Mouse (Mus musculus) limb, embryonic 14.5 days (tissue): ENCODE measurements around the gene Lrrfip1. TPM values are rescaled to one million over a fixed set of nuclear protein-coding genes. Genes with fewer than 3 reads are reported as not detected.
A peak's percentile ranks its signal among the peaks of the same experiment; 100 is the strongest.

ENCODE experiments used
- ATAC-seq: fragments of 200-750 bp; cut with Nextera tagmentation; 2 replicates; pipeline ENCODE4 v1.8.0; 2017; ENCODE audit warnings: low read depth, moderate number of reproducible peaks, moderate TSS enrichment; ENCODE audit not compliant: low FRiP score
- DNase-seq: peaks from one replicate; pipeline ENCODE4 v3.0.0-alpha.2; 2015; ENCODE audit warnings: low spot score
- H3K27ac ChIP-seq: fragments of 300-500 bp; sonication (generic); replicated peaks from 2 replicates; pipeline ENCODE4 v1.5.1; 2014; ENCODE audit warnings: low read depth, mild to moderate bottlenecking, low read length, moderate library complexity, mixed read lengths
- H3K27me3 ChIP-seq: fragments of 300-500 bp; sonication (generic); 2 replicates; pipeline ENCODE4 v1.6.1; 2014; ENCODE audit warnings: low read length, mixed read lengths; ENCODE audit not compliant: control insufficient read depth, insufficient read depth
- H3K36me3 ChIP-seq: fragments of 300-500 bp; sonication (generic); 2 replicates; pipeline ENCODE4 v1.6.1; 2014; ENCODE audit warnings: mild to moderate bottlenecking, low read length, moderate library complexity, mixed read lengths; ENCODE audit not compliant: control insufficient read depth, insufficient read depth
- H3K4me1 ChIP-seq: fragments of 300-500 bp; sonication (generic); 2 replicates; pipeline ENCODE4 v1.6.1; 2014; ENCODE audit warnings: antibody characterized with exemption, low read length, mixed read lengths; ENCODE audit not compliant: control insufficient read depth, insufficient read depth
- H3K4me2 ChIP-seq: fragments of 300-500 bp; sonication (generic); replicated peaks from 2 replicates; pipeline ENCODE4 v1.6.1; 2014; ENCODE audit warnings: low read depth, mild to moderate bottlenecking, low read length, moderate library complexity; ENCODE audit not compliant: severe bottlenecking
- H3K4me3 ChIP-seq: fragments of 300-500 bp; sonication (generic); replicated peaks from 2 replicates; pipeline ENCODE4 v1.5.1; 2014; ENCODE audit warnings: low read length
- H3K9ac ChIP-seq: fragments of 300-500 bp; sonication (generic); 2 replicates; pipeline ENCODE4 v1.6.1; 2014; ENCODE audit warnings: mild to moderate bottlenecking, low read depth, low read length, moderate library complexity; ENCODE audit not compliant: severe bottlenecking
- H3K9me3 ChIP-seq: fragments of 300-500 bp; sonication (generic); 2 replicates; pipeline ENCODE4 v1.6.1; 2016; ENCODE audit warnings: low read length; ENCODE audit not compliant: control insufficient read depth
- POLR2A ChIP-seq: fragments of 200-500 bp; IDR thresholded peaks from 2 replicates; pipeline ENCODE4 v1.8.0; 2012; ENCODE audit warnings: inconsistent platforms, mild to moderate bottlenecking, moderate library complexity, borderline replicate concordance; ENCODE audit not compliant: insufficient read depth, insufficient read length; ENCODE audit errors: extremely low read depth
- WGBS: fragments of 180-500 bp; shearing (Covaris S2); extraction: QIAGEN DNeasy Blood & Tissue Kit; methylation state at CpG from one replicate; pipeline ENCODE4 v1.1.7; 2014; 5-methylcytosine and 5-hydroxymethylcytosine counted together
- polyA plus RNA-seq, 2 experiments: library from polyadenylated mRNA; depleted of rRNA in 1 of 2; stranded (reverse) in 1 of 2; unstranded in 1 of 2; fragments of >200 nt; fragmentation: Nextera tagmentation in 1 of 2; extraction: Ambion mirVana in 1 of 2; gene quantifications; 2 replicates each; pipeline versions ENCODE4 v1.2.1 to v1.2.3; 2012 to 2014

Lrrfip1 gene
- polyA plus RNA-seq, 2 experiments = 41.6 to 44.3 TPM

GRCm38 (mm10) chr1:91015571-91015970, 17.0 kb downstream of the Lrrfip1 start:
- H3K27ac ChIP-seq = no peak overlapping the region
- H3K4me3 ChIP-seq = no peak overlapping the region
- 0 out of 2 replicates have a peak, but pooled peaks cover 4% of the 10 kb centered on the region for H3K36me3 ChIP-seq
- no peak for TF ChIP-seq POLR2A
- H3K4me1 ChIP-seq = peaks cover 29% of the 10 kb centered on the region
- H3K27me3 ChIP-seq = no peaks in the 10 kb centered on the region
- H3K9ac ChIP-seq = no peak overlapping the region
- H3K9me3 ChIP-seq = no peaks in the 10 kb centered on the region
- no peak overlapping the region for H3K4me2 ChIP-seq
- ATAC-seq = 0 out of 2 replicates have a peak, but pooled peaks have one; percentile 42
- WGBS = 53% methylated on average over 7 of the region's 7 CpGs
- DNase-seq = peak; percentile 19

- Histone ChIP-seq H3K9ac (peak overlapping the region; percentile 31; the same call in 1 of the 2 replicates), H3K4me2 (peak overlapping the region; percentile 13), H3K27ac (peak overlapping the region; percentile 9; the same call in 1 of the 2 replicates), H3K27me3 (no peaks in the 10 kb centered on the region), H3K9me3 (no peaks in the 10 kb centered on the region), H3K4me3 (no peak overlapping the region), H3K36me3 (no peaks in the 10 kb centered on the region), H3K4me1 (peaks cover 25% of the 10 kb centered on the region)
- DNase-seq = no peak
- TF ChIP-seq POLR2A = no peak
- 12% methylated on average over 20 of the region's 20 CpGs for WGBS
- no peak for ATAC-seq
Measured at GRCm38 (mm10) chr1:91017111-91017758, 18.7 kb downstream of the Lrrfip1 start.

DNA sequence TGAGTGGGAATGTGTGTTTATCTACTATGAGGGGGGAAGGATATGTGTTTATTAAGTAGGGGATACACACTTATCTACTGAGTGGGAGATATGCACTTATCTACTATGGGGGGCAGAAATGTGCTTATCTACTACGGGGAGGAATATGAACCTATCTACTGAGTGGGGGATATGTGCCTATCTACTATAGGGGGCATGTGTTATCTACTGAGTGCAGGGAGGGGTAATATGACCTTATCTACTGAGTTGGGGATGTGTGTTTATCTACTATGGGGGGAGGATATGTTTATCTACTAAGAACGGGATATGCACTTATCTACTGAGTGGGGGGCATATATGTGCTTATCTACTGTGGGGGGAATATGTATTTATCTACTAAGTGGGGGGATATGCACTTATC, 20.8 kb downstream of the Lrrfip1 start:
- no peaks in the 10 kb centered on the region for H3K27me3 ChIP-seq
- H3K4me3 ChIP-seq = no peak overlapping the region
- H3K9me3 ChIP-seq = no peaks in the 10 kb centered on the region
- H3K27ac ChIP-seq = no peak overlapping the region
- H3K4me1 ChIP-seq = peaks cover 20% of the 10 kb centered on the region
- no peak overlapping the region for H3K4me2 ChIP-seq
- WGBS = 87% methylated on average over 2 of the region's 2 CpGs
- ATAC-seq (no peak), DNase-seq (no peak)
- H3K36me3 ChIP-seq = no peaks in the 10 kb centered on the region
- no peak for TF ChIP-seq POLR2A
- no peak overlapping the region for H3K9ac ChIP-seq

GRCm38 (mm10) chr1:91021304-91021703, 22.8 kb downstream of the Lrrfip1 start:
- WGBS = 59% methylated on average over 3 of the region's 3 CpGs
- H3K4me2 ChIP-seq = no peak overlapping the region
- H3K4me1 ChIP-seq = peaks cover 14% of the 10 kb centered on the region

GRCm38 (mm10) chr1:91022157-91022895, 23.8 kb downstream of the Lrrfip1 start:
- H3K4me3 ChIP-seq = no peak overlapping the region
- no peak for DNase-seq
- H3K4me1 ChIP-seq = peaks cover 6% of the 10 kb centered on the region
- no peak; the same call in 1 of the 2 replicates for ATAC-seq
- H3K36me3 ChIP-seq = no peaks in the 10 kb centered on the region
- no peak overlapping the region for H3K9ac ChIP-seq
- no peaks in the 10 kb centered on the region for H3K27me3 ChIP-seq
- H3K4me2 ChIP-seq = no peak overlapping the region
- H3K27ac ChIP-seq = 0 out of 2 replicates have a peak overlapping the region, but pooled peaks have one; percentile 1
- WGBS = 65% methylated on average over 11 of the region's 11 CpGs
- TF ChIP-seq POLR2A = no peak
- no peaks in the 10 kb centered on the region for H3K9me3 ChIP-seq

More at GRCm38 (mm10) chr1:91021304-91021703, 22.8 kb downstream of the Lrrfip1 start:
- no peaks in the 10 kb centered on the region for H3K36me3 ChIP-seq
- no peaks in the 10 kb centered on the region for H3K27me3 ChIP-seq
- H3K27ac ChIP-seq = no peak overlapping the region
- no peak for TF ChIP-seq POLR2A
- DNase-seq = no peak
- H3K4me3 ChIP-seq = no peak overlapping the region
- no peak overlapping the region for H3K9ac ChIP-seq
- ATAC-seq = no peak
- H3K9me3 ChIP-seq = no peaks in the 10 kb centered on the region
